33 mouse cellular contexts compared by ENCODE assay signal in genomic region chr5:37045582-37045981, GRCm38 (mm10). TPM values are rescaled to one million over a fixed set of nuclear protein-coding genes. Genes with fewer than 3 reads are reported as not detected.
DNase-seq lines count a peak whose midpoint lies in the region; ATAC-seq and TF ChIP-seq lines count a peak whose summit lies in the region.
"Had no signal": no experiment of that assay in that cellular context is flagged by ENCODE, and none has a peak within 500 bp of the region (broad histone marks: within the 10 kb centered on the region; RNA-seq: fewer than 3 reads in every experiment).

No protein-coding gene starts in this region.

- H3K4me1 ChIP-seq in liver, postnatal 0 days (ENCODE audit: insufficient read depth) = no peaks in the 10 kb centered on the region; the same call in 1 of the 2 replicates
- H3K4me1 ChIP-seq in liver, embryonic 11.5 days (replicated peaks; ENCODE audit: control insufficient read depth, insufficient read depth, low read length) = no peaks in the 10 kb centered on the region; the same call in 1 of the 2 replicates
- H3K4me1 ChIP-seq: embryonic facial prominence, embryonic 12.5 days had no signal

- no peak for TF ChIP-seq EP300 in liver, postnatal 0 days (IDR thresholded peaks at IDR 0.05; ENCODE audit: low read depth)

- 61% methylated on average over 2 of the region's 2 CpGs for WGBS in liver, postnatal 0 days (ENCODE audit: insufficient replicate concordance)
- 63% methylated on average over 2 of the region's 2 CpGs for WGBS in liver, embryonic 11.5 days

- no peak for TF ChIP-seq CTCF in liver, postnatal 0 days (IDR thresholded peaks at IDR 0.05; ENCODE audit: low read depth)

- no peak for DNase-seq in liver, postnatal 0 days
- DNase-seq in liver, embryonic 11.5 days (ENCODE audit: low spot score) = no peak
- peak; percentile 71 to 81 for DNase-seq in B cell, adult 2 months
- peak; percentile 57 for DNase-seq in splenic B cell, adult 2 months (ENCODE audit: low read depth, low spot score)
- DNase-seq in thymus, postnatal 25 days = peak; percentile 69
- DNase-seq in kidney, adult 18-20 months = no peak
- DNase-seq in left cerebral cortex, postnatal 14 days (ENCODE audit: low spot score in 2 of 2) = no peak
- no peak for DNase-seq in kidney, postnatal 25 days
- DNase-seq: adrenal gland, postnatal 25 days; cerebellum, adult 11-12 months; cerebellum, adult 9-11 months; embryo, embryonic 11 days; heart, postnatal 10 days; kidney, adult 2 months; left cerebral cortex, postnatal 4 days; liver, embryonic 13.5 days; lung, adult 2 months; lung, postnatal 10 days; midbrain, embryonic 14.5 days had no signal

- H3K4me2 ChIP-seq in liver, postnatal 0 days (ENCODE audit: low read depth, low read length) = no peak overlapping the region
- H3K4me2 ChIP-seq in liver, embryonic 11.5 days = no peak overlapping the region
- H3K4me2 ChIP-seq: embryonic facial prominence, embryonic 12.5 days; heart, embryonic 13.5 days; hindbrain, embryonic 15.5 days; liver, embryonic 13.5 days; neural tube, embryonic 15.5 days had no signal

- no peaks in the 10 kb centered on the region for H3K27me3 ChIP-seq in liver, postnatal 0 days (ENCODE audit: insufficient read depth, low read length)
- no peaks in the 10 kb centered on the region for H3K27me3 ChIP-seq in liver, embryonic 11.5 days (replicated peaks; ENCODE audit: control insufficient read depth, insufficient read depth, low read length)
- no peaks in the 10 kb centered on the region for H3K27me3 ChIP-seq in splenic B cell, adult 2 months (ENCODE audit: control insufficient read depth, insufficient read depth, low read length, poor library complexity, severe bottlenecking)
- H3K27me3 ChIP-seq: embryonic facial prominence, embryonic 12.5 days; hindbrain, embryonic 15.5 days; neural tube, embryonic 15.5 days had no signal

- H3K4me3 ChIP-seq in liver, postnatal 0 days (ENCODE audit: low read depth, low read length) = no peak overlapping the region
- no peak overlapping the region for H3K4me3 ChIP-seq in liver, embryonic 11.5 days (ENCODE audit: low read depth, low read length)
- H3K4me3 ChIP-seq: embryonic facial prominence, embryonic 12.5 days; forebrain, embryonic 10.5 days; heart, adult 2 months; heart, embryonic 13.5 days; hindbrain, embryonic 15.5 days; liver, embryonic 13.5 days; neural tube, embryonic 15.5 days had no signal

- H3K27ac ChIP-seq in liver, postnatal 0 days (ENCODE audit: low read depth) = peak overlapping the region; percentile 17; the same call in 1 of the 2 replicates
- H3K27ac ChIP-seq in liver, embryonic 11.5 days (ENCODE audit: low read depth, low read length) = no peak overlapping the region
- H3K27ac ChIP-seq: embryonic facial prominence, embryonic 12.5 days; forebrain, embryonic 10.5 days; heart, adult 2 months; heart, embryonic 13.5 days; hindbrain, embryonic 15.5 days; liver, embryonic 13.5 days; macrophage; neural tube, embryonic 15.5 days had no signal

- no peak overlapping the region for H3K9ac ChIP-seq in liver, postnatal 0 days (replicated peaks)
- H3K9ac ChIP-seq in liver, embryonic 11.5 days (ENCODE audit: low read depth, low read length) = no peak overlapping the region
- H3K9ac ChIP-seq: embryonic facial prominence, embryonic 12.5 days; heart, embryonic 13.5 days; hindbrain, embryonic 15.5 days; liver, embryonic 13.5 days; neural tube, embryonic 15.5 days had no signal

- ATAC-seq in liver, postnatal 0 days = no peak
- ATAC-seq in liver, embryonic 11.5 days (replicated peaks; ENCODE audit: low FRiP score) = no peak
- ATAC-seq: forebrain, embryonic 16.5 days had no signal

- intact Hi-C loops in left cerebral cortex, postnatal 14 days (cut with DNase I) = no loop called here

- no peaks in the 10 kb centered on the region for H3K36me3 ChIP-seq in liver, postnatal 0 days (replicated peaks; ENCODE audit: insufficient read depth, low read length)
- no peaks in the 10 kb centered on the region for H3K36me3 ChIP-seq in liver, embryonic 11.5 days (ENCODE audit: control insufficient read depth, insufficient read depth, low read length)
- no peaks in the 10 kb centered on the region for H3K36me3 ChIP-seq in splenic B cell, adult 2 months (ENCODE audit: control insufficient read depth, insufficient read depth, low read length, poor library complexity, severe bottlenecking)
- H3K36me3 ChIP-seq: embryonic facial prominence, embryonic 12.5 days; forebrain, embryonic 10.5 days; heart, embryonic 13.5 days; hindbrain, embryonic 15.5 days; liver, embryonic 13.5 days; neural tube, embryonic 15.5 days had no signal

- no peaks in the 10 kb centered on the region for H3K9me3 ChIP-seq in liver, postnatal 0 days (ENCODE audit: low read length)
- no peaks in the 10 kb centered on the region for H3K9me3 ChIP-seq in liver, embryonic 11.5 days (ENCODE audit: control insufficient read depth, low read length)
- H3K9me3 ChIP-seq: embryonic facial prominence, embryonic 12.5 days; forebrain, embryonic 10.5 days; heart, embryonic 13.5 days; hindbrain, embryonic 15.5 days; liver, embryonic 13.5 days; neural tube, embryonic 15.5 days had no signal

RNA-seq across cellular contexts. Expression of gene Gm1043, which starts 39.6 kb away (rescaled TPM):
- polyA plus RNA-seq in liver, postnatal 0 days (2015; fragmentation: Nextera tagmentation; extraction: Ambion mirVana) = not detected in 2 replicates
- polyA plus RNA-seq in liver, embryonic 11.5 days (2014; fragmentation: Nextera tagmentation; extraction: Ambion mirVana) = not detected in 2 replicates
- total RNA-seq in left cerebral cortex, postnatal 14 days (2021) = 10 to 100 TPM; 26.0 to 28.3 TPM
- total RNA-seq: gastrocnemius, adult 8-10 months; gastrocnemius, postnatal 4 days; heart, adult 2 months; heart, postnatal 10 days; hematopoietic stem cell, adult 5-6 weeks had no signal
- polyA plus RNA-seq: C2C12; embryonic facial prominence, embryonic 12.5 days; forebrain, embryonic 10.5 days; heart, adult 2 months; heart, embryonic 13.5 days; intestine, embryonic 14.5 days; kidney, embryonic 16.5 days; liver, embryonic 13.5 days; macrophage had no signal

RNA-seq across cellular contexts. Expression of gene Wfs1, which starts 56.6 kb away (rescaled TPM):
- polyA plus RNA-seq in liver, postnatal 0 days (2015; fragmentation: Nextera tagmentation; extraction: Ambion mirVana) = 1.7 and 1.9 TPM in 2 replicates
- polyA plus RNA-seq in liver, embryonic 11.5 days (2014; fragmentation: Nextera tagmentation; extraction: Ambion mirVana) = 3.4 and 3.8 TPM in 2 replicates
- 100 to 1,000 TPM in 1 of 2 experiments, 10 to 100 TPM in 1; 94.8 to 121 TPM for total RNA-seq in left cerebral cortex, postnatal 14 days (2021)

Comparison
In these comparisons a context has a peak if more than half of its experiments do, and no peak if none do; other contexts are left out.
1. DNase-seq: peak in B cell, adult 2 months (2 of 2), splenic B cell, adult 2 months (single experiment) and thymus, postnatal 25 days (single experiment); none in liver, postnatal 0 days (single experiment), liver, embryonic 11.5 days (single experiment), kidney, adult 18-20 months (single experiment), left cerebral cortex, postnatal 14 days (0 of 2) and kidney, postnatal 25 days (0 of 2).